Mouse (Mus musculus) heart, embryonic 10.5 days (tissue): ENCODE data around the gene Epb41l1. TPM values are rescaled to one million over a fixed set of nuclear protein-coding genes. Genes with fewer than 3 reads are reported as not detected.
"Not testable (repeated sequence)": the region's sequence is repeated elsewhere in the genome, so short reads cannot be mapped to it uniquely, and the experiment has no call there.

Experiments used
- DNase-seq: peaks from one replicate; pipeline ENCODE4 v3.0.0-alpha.2; 2017; ENCODE audit warnings: low spot score
- H3K27ac ChIP-seq: fragments of 300-500 bp; sonication (generic); 2 replicates; pipeline ENCODE4 v1.5.1; 2016; ENCODE audit warnings: mild to moderate bottlenecking
- H3K27me3 ChIP-seq: fragments of 300-500 bp; sonication (generic); 2 replicates; pipeline ENCODE4 v1.6.1; 2016; ENCODE audit warnings: mild to moderate bottlenecking; ENCODE audit not compliant: poor library complexity, insufficient read depth, severe bottlenecking
- H3K36me3 ChIP-seq: fragments of 300-500 bp; sonication (generic); 2 replicates; pipeline ENCODE4 v1.6.1; 2016; ENCODE audit warnings: mild to moderate bottlenecking, moderate library complexity
- H3K4me1 ChIP-seq: fragments of 300-500 bp; sonication (generic); 2 replicates; pipeline ENCODE4 v1.6.1; 2016; ENCODE audit warnings: mild to moderate bottlenecking
- H3K4me3 ChIP-seq: fragments of 300-500 bp; sonication (generic); 2 replicates; pipeline ENCODE4 v1.5.1; 2016; ENCODE audit warnings: mild to moderate bottlenecking, moderate library complexity
- H3K9me3 ChIP-seq: fragments of 300-500 bp; sonication (generic); 2 replicates; pipeline ENCODE4 v1.6.1; 2016; ENCODE audit warnings: mild to moderate bottlenecking, moderate library complexity
- WGBS: fragments of 180-500 bp; shearing (Covaris S2); methylation state at CpG from one replicate; pipeline ENCODE4 v1.1.7; 2016; 5-methylcytosine and 5-hydroxymethylcytosine counted together
- polyA plus RNA-seq: library from polyadenylated mRNA; unstranded; fragments of >200 nt; fragmentation: Nextera tagmentation; extraction: Ambion mirVana; gene quantifications from 2 replicates; pipeline ENCODE4 v1.2.1, GENCODE M21; 2016

Gene Epb41l1
- polyA plus RNA-seq, 1 experiment from 2014 or later = 1.5 TPM

DNA sequence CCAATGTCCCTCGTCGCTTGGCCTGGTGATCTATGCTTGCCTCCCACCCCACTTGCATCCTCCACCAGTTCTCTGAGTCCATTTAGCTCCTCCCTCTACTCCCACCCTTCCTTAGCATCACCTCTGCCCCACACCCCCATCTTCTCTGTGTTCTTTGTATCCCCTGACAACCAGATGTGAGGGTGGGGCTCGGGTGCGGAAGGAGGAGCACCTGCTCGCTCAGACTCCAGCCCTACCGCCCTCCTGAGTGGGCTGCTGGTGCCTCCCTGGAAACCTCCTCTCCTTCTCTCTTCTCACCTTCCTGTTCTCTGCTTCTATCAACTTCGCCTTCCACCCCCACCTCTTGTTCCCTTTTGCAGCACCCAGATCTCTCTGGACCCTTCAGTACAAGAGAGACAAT is 91.3 kb downstream of the Epb41l1 start:
- H3K4me3 ChIP-seq = no peak overlapping the region
- WGBS = 80% methylated on average over 7 of the region's 7 CpGs
- H3K27ac ChIP-seq = no peak overlapping the region
- peaks cover 4% of the 10 kb centered on the region; the same call in 1 of the 2 replicates for H3K4me1 ChIP-seq
- no peaks in the 10 kb centered on the region for H3K9me3 ChIP-seq
- H3K27me3 ChIP-seq = peaks cover 9% of the 10 kb centered on the region; the same call in 1 of the 2 replicates
- DNase-seq = no peak
- peaks cover 19% of the 10 kb centered on the region for H3K36me3 ChIP-seq

DNA sequence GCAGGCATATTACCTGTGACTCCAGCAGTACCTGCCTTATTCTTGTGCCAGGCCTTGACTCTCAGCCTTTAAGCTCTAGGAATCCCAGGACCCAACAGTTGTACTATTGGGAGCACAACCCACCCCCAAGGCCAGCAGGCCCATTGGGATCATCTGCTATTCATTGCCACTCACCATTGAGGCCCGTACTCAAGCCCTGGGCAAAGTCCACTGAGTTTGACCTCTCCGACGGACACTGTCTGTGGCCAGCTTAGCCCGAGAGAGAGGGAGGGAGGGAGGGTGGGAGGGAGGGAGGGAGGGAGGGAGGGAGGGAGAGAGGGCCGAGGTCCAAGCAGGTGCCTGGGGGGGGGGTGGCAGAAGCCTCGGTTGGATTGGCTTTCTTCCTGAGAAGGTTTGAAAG is 91.9 kb downstream of the Epb41l1 start:
- Histone ChIP-seq H3K4me3 (no peak overlapping the region), H3K4me1 (peaks cover 4% of the 10 kb centered on the region; the same call in 1 of the 2 replicates), H3K36me3 (peaks cover 15% of the 10 kb centered on the region), H3K27me3 (peaks cover 9% of the 10 kb centered on the region; the same call in 1 of the 2 replicates), H3K27ac (no peak overlapping the region), H3K9me3 (no peaks in the 10 kb centered on the region)
- no peak for DNase-seq
- 69% methylated on average over 2 of the region's 6 CpGs for WGBS

DNA sequence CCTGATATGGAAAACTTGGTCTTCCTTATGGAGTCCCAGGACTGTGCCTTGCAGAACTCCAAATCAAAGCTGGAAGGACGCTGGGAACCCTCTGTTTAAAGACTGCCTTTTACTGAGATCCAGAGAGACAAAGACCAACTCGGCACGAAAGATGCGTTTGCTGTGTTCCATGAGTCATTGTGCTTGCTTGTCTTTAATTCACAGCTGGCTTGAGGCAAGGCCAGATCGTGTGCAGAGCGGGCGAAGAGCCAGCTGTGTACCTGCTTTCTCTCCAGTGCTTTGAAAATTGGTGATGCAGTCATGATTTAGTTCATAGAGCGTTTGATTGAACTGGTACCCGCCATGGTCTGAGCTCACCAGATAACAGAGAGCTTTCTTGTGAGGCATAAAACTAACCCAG is 94.4 kb downstream of the Epb41l1 start:
- no peak overlapping the region for H3K4me3 ChIP-seq
- peaks cover 15% of the 10 kb centered on the region for H3K36me3 ChIP-seq
- WGBS = 86% methylated on average over 9 of the region's 9 CpGs
- no peaks in the 10 kb centered on the region for H3K9me3 ChIP-seq
- no peak for DNase-seq
- no peak overlapping the region for H3K27ac ChIP-seq
- H3K27me3 ChIP-seq = peaks cover 9% of the 10 kb centered on the region; the same call in 1 of the 2 replicates
- peaks cover 4% of the 10 kb centered on the region; the same call in 1 of the 2 replicates for H3K4me1 ChIP-seq

DNA sequence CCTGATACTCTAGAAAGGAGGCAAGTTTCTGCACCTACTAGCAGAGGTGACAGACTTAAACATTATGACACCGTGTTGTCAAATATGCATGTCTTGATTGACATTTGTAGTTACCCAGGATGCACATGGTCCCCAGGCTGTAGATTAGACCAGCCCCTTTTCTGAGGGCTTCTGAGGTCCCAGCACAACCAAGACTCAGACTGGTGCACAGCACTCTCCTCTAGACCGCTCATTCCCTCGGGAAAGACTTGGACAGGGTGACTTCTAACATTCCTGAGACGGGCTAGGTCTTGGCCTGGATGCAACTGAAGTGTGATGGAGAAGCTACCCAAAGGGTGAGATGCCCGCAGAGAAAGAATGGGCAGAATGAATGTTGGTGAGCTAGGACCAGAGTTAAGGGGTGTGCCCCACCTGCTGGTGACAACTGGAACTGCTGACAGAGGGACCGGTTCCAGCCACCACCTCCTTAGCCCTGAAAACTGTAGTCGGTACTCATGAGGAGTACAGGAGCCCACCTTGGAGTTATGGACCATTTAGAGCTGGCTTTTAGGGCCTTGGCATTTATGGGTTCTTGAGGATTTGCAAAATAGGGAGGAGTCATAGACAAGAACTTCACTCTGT is 95.0 kb downstream of the Epb41l1 start:
- WGBS = 21% methylated on average over 7 of the region's 7 CpGs
- H3K27me3 ChIP-seq = peaks cover 9% of the 10 kb centered on the region; the same call in 1 of the 2 replicates
- peaks cover 4% of the 10 kb centered on the region; the same call in 1 of the 2 replicates for H3K4me1 ChIP-seq
- no peak overlapping the region for H3K27ac ChIP-seq
- no peaks in the 10 kb centered on the region for H3K9me3 ChIP-seq
- no peak overlapping the region for H3K4me3 ChIP-seq
- DNase-seq = peak; percentile 82
- peaks cover 10% of the 10 kb centered on the region for H3K36me3 ChIP-seq

DNA sequence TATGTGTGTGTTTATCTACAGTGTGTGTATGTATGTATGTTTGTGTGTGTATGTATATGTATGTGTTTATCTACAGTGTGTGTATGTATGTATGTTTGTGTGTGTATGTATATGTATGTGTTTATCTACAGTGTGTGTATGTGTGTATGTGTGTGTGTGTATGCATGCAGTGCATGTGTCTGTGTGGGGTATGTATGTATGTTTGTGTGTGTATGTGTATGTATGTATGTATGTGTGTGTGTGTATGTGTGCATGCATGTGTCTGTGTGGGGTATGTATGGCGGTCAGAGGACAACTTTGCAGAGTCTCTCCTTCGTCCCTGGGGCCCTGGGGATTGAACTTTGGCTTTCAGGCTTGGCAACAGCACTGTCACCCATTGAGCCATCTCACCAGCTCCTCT is 96.0 kb downstream of the Epb41l1 start:
- 76% methylated on average over 2 of the region's 2 CpGs for WGBS
- H3K27ac ChIP-seq, H3K4me3 ChIP-seq, H3K4me1 ChIP-seq, H3K9me3 ChIP-seq, DNase-seq: not testable (repeated sequence)
- peaks cover 11% of the 10 kb centered on the region; the same call in 1 of the 2 replicates for H3K27me3 ChIP-seq
- peaks cover 16% of the 10 kb centered on the region for H3K36me3 ChIP-seq

DNA sequence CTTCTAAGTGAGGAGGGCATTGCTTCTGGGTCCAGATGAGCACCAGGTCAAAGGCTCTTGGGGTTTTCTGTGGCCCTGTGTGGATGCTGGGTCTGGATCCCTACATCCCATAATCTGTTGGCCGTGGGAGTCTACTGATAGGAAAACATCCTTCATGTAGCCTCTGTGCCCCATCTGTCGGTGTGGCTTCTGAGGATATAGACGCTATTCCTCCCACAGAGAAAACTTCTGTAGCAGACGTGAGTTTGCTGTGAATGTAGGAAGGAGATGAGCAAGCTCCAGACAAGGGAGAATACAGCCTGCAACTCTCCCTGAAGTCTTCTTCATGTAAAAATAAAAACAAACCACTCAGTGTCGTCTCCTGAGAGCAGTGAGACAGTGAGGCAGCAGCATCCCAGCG is 97.6 kb downstream of the Epb41l1 start:
- peaks cover 20% of the 10 kb centered on the region; the same call in 1 of the 2 replicates for H3K27me3 ChIP-seq
- DNase-seq = no peak
- 76% methylated on average over 6 of the region's 6 CpGs for WGBS
- peaks cover 21% of the 10 kb centered on the region for H3K36me3 ChIP-seq
- H3K9me3 ChIP-seq = no peaks in the 10 kb centered on the region
- H3K27ac ChIP-seq = no peak overlapping the region
- H3K4me3 ChIP-seq = no peak overlapping the region
- H3K4me1 ChIP-seq = no peaks in the 10 kb centered on the region

DNA sequence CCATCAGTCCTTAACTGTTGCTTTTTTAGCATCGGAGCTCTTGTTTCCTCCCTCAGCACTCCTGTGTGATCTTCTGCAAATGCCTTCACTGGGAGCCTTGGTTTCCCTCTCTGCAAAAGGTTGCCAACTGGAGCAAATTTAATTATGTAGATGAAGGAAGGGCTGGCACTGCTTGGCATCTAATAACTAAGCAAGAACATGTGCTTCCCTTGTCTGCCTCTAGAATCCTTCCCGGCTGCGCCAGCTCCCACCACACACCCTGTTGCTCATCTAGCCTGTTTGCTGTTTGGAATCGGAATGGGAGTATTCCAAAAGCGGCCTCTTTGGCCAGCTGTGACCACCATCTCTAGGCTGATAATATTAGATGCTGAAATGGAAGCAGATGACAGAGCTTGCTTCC is 98.9 kb downstream of the Epb41l1 start:
- Histone ChIP-seq H3K4me3 (no peak overlapping the region), H3K4me1 (0 out of 2 replicates have a peak, but pooled peaks cover 3% of the 10 kb centered on the region), H3K27me3 (peaks cover 15% of the 10 kb centered on the region; the same call in 1 of the 2 replicates), H3K27ac (no peak overlapping the region), H3K36me3 (peaks cover 13% of the 10 kb centered on the region; the same call in 1 of the 2 replicates), H3K9me3 (no peaks in the 10 kb centered on the region)
- 86% methylated on average over 5 of the region's 5 CpGs for WGBS
- DNase-seq = no peak

DNA sequence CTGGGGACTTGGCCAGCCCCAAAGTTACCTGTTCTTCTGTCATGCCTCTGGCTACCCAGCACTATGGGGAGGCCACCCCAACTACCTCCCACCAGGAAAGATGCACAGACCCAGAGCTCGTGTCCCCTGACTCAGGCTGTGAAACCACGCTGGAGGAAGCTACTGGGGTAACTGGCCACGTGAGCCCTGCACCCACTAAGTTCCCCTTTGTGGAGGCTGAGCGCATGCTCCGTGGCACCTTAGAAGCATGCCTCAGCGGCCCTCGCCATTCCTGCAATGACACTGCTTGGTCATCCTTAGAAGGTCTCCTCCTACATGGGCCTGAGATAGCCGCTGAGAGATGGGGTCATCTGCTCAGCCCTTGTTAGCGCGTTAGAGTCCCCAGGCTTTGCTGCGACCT is 102.3 kb downstream of the Epb41l1 start:
- H3K27me3 ChIP-seq = peaks cover 20% of the 10 kb centered on the region; the same call in 1 of the 2 replicates
- H3K4me1 ChIP-seq = 0 out of 2 replicates have a peak, but pooled peaks cover 6% of the 10 kb centered on the region
- peaks cover 14% of the 10 kb centered on the region; the same call in 1 of the 2 replicates for H3K36me3 ChIP-seq
- H3K4me3 ChIP-seq = no peak overlapping the region
- H3K27ac ChIP-seq = no peak overlapping the region
- DNase-seq = no peak
- no peaks in the 10 kb centered on the region for H3K9me3 ChIP-seq
- WGBS = 82% methylated on average over 11 of the region's 11 CpGs

DNA sequence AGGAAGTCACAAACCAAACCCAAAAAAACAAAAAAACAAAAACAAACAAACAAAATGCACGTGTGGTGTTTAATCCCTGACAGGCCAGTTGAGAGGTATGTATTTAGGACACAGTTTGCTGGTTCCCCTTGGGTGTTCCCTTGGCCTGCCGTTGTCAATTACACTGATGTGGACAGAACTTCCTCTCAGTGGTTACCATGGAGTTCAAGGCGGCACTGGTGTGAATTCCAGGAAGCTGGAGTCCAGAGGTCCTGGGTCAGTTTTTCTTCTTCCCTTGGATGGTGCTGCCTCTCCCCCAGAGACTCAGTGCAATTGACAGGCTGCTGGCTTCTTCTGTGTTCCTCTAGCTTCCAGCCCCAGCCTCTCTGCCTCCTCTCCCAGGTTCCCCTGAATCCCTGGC is 103.4 kb downstream of the Epb41l1 start:
- WGBS = 40% methylated on average over 3 of the region's 3 CpGs
- peaks cover 14% of the 10 kb centered on the region; the same call in 1 of the 2 replicates for H3K36me3 ChIP-seq
- H3K27ac ChIP-seq = no peak overlapping the region
- H3K4me1 ChIP-seq = 0 out of 2 replicates have a peak, but pooled peaks cover 6% of the 10 kb centered on the region
- no peak overlapping the region for H3K4me3 ChIP-seq
- no peak for DNase-seq
- peaks cover 20% of the 10 kb centered on the region; the same call in 1 of the 2 replicates for H3K27me3 ChIP-seq
- no peaks in the 10 kb centered on the region for H3K9me3 ChIP-seq

DNA sequence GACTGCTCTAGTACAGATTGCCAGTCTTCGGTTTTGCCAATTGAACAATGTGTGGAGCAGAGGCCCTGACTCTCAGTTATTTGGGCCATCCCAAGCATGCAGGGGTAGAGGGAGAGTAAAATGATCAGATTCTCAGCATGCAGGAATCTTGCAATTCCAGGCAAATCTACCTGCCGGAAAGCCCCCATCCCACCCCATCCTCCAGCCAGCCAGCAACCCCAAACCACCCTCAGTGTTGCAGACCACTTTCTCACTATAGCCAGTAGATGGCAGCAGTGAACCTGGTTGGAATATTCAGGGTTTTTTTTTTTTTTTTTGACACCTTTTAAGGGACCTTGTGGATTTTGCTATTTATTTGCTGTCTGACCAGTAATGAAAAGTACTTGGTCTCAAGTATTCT is 109.0 kb downstream of the Epb41l1 start:
- 0 out of 2 replicates have a peak, but pooled peaks cover 3% of the 10 kb centered on the region for H3K4me1 ChIP-seq
- no peak overlapping the region for H3K27ac ChIP-seq
- WGBS = 53% methylated on average over 2 of the region's 2 CpGs
- 0 out of 2 replicates have a peak, but pooled peaks cover 7% of the 10 kb centered on the region for H3K36me3 ChIP-seq
- H3K9me3 ChIP-seq = no peaks in the 10 kb centered on the region
- peaks cover 16% of the 10 kb centered on the region; the same call in 1 of the 2 replicates for H3K27me3 ChIP-seq
- no peak overlapping the region for H3K4me3 ChIP-seq
- no peak for DNase-seq

DNA sequence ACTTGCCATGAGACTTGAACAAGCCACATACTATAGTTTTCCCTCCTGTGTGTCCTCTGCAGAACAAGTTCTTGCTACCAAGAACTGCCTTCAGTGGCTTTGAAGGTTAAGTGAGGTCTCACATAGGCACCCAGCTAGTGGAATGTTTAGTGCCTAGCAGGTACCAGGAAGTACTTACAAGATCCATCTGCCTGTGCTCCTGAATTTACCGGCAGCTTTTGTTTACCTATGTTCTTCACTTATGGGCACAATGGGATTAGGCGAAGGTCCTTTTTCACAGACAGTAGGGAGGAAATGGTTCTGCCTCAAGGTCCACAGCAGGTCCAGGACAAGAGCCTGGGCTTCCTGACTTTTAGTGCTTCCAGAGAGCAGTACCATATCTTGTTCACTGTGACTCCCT is 112.5 kb downstream of the Epb41l1 start:
- H3K27me3 ChIP-seq = peaks cover 11% of the 10 kb centered on the region; the same call in 1 of the 2 replicates

DNA sequence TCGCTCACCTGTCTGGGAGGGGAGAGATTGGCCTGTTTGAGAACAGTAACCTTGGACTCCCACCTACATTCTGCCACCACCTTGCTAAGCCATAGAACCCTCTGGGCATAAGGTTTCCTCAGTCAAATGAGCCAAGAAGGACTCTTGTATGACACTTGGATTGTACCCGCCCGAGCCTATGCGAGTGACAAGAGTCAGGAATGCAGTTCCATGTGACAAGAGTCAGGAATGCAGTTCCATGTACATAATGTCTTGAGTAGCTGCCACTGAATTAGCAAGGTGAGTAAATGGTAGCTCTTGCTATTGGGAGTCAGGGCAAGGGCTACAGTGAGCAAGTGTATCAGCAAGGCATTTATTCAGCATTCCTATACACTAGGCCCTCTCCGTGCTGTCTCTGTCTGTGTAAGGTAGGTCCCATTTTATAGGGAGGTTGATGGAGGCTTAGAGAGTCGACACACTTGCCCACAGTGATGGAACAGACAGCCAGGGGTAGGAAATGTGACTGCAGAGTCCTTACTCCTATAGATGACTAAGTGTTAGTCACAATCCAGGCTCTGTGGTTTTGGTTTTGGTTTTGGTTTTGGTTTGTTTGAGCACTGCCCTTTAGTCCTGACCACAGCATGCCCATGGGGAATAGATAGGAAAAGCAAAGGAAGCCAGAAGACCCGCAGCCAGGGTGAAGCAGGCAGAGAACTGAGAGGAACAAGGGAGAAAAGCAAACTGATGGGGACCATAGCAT is 118.3 kb downstream of the Epb41l1 start:
- 78% methylated on average over 7 of the region's 7 CpGs for WGBS

More for the DNA sequence above, 112.5 kb downstream of the Epb41l1 start:
- no peaks in the 10 kb centered on the region for H3K9me3 ChIP-seq
- H3K27ac ChIP-seq = no peak overlapping the region
- H3K4me3 ChIP-seq = no peak overlapping the region
- H3K36me3 ChIP-seq = 0 out of 2 replicates have a peak, but pooled peaks cover 4% of the 10 kb centered on the region
- no peak for DNase-seq
- WGBS = 72% methylated on average over 2 of the region's 2 CpGs
- 0 out of 2 replicates have a peak, but pooled peaks cover 8% of the 10 kb centered on the region for H3K4me1 ChIP-seq

DNA sequence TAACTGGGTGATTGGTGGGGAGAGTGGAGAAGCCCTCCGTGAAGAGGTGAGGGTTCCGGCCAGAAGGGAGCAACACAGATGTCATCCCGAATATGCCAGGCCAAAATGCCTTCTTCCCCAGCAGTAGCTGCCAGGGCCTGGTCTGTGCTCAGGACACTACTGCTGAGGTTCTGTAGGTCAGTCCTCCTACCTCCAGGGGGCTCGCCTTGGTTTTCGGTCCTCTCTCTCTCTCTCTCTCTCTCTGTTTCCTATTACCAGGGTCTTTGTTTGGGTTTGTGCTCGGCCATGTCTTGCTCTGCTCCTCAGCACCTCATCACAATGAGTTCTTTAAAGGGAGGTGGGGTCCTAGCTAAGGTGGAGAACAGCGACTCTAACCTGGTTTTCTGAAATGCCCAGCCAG is 120.3 kb downstream of the Epb41l1 start:
- Histone ChIP-seq H3K4me3 (no peak overlapping the region), H3K4me1 (peaks cover 4% of the 10 kb centered on the region; the same call in 1 of the 2 replicates), H3K36me3 (no peaks in the 10 kb centered on the region), H3K27me3 (no peaks in the 10 kb centered on the region), H3K9me3 (no peaks in the 10 kb centered on the region), H3K27ac (no peak overlapping the region)
- 85% methylated on average over 7 of the region's 7 CpGs for WGBS
- DNase-seq = no peak

More for the DNA sequence above, 118.3 kb downstream of the Epb41l1 start:
- Histone ChIP-seq H3K4me1 (peaks cover 11% of the 10 kb centered on the region; the same call in 1 of the 2 replicates), H3K27ac (no peak overlapping the region), H3K4me3 (no peak overlapping the region), H3K27me3 (no peaks in the 10 kb centered on the region), H3K36me3 (0 out of 2 replicates have a peak, but pooled peaks cover under 1% of the 10 kb centered on the region), H3K9me3 (no peaks in the 10 kb centered on the region)
- no peak for DNase-seq
